Mouse (Mus musculus): ENCODE data around the gene Ggta1. TPM values are rescaled to one million over a fixed set of nuclear protein-coding genes. Genes with fewer than 3 reads are reported as not detected.

The Ggta1 gene
- total and polyA plus RNA-seq, 2 experiments = 1.3 to 3.5 TPM

DNA sequence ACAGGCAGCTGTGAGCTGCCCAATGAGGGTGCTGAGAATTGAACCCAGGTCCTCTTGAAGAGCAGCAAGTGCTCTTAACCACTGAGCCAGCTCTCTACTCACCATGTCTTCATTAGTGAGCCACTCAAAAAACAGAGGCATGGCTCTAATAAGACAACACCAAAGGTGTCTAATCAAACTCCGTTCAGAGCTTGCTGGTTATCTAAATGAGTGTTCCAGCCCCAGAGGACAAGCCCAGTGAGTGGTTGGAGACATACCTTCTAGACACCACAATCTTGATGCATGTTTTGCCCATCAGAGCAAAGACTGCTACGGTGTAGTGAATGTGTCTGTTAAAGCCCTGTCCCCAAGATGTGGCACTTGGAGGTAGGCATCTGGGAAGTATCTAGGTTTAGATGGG, 43.4 kb downstream of the Ggta1 start:
- Histone ChIP-seq H3K4me1 (ENCODE audit: control insufficient read depth, insufficient read depth, low read length) (no peaks in the 10 kb centered on the region), H3K36me3 (ENCODE audit: control insufficient read depth, insufficient read depth, low read length) (no peaks in the 10 kb centered on the region; the same call in 1 of the 2 replicates), H3K27me3 (ENCODE audit: control insufficient read depth, insufficient read depth, low read length) (no peaks in the 10 kb centered on the region), H3K27ac (replicated peaks; ENCODE audit: insufficient read depth, low read depth, low read length) (no peak overlapping the region), H3K79me2 (ENCODE audit: control insufficient read depth, insufficient read depth, low read length) (no peaks in the 10 kb centered on the region), H3K4me3 (ENCODE audit: insufficient read depth, low read depth, low read length) (no peak overlapping the region), H3K9ac (ENCODE audit: low read depth, low read length) (no peak overlapping the region)
- DNase-seq (ENCODE audit: extremely low read depth, low read depth, low spot score) = no peak
- 95% methylated on average over 2 of the region's 2 CpGs for WGBS
- TF ChIP-seq POLR2A (IDR thresholded peaks at IDR 0.05; ENCODE audit: extremely low read depth, insufficient read depth, low read length) (no peak), CTCF (IDR thresholded peaks at IDR 0.05; ENCODE audit: low read depth, low read length) (no peak)

DNA sequence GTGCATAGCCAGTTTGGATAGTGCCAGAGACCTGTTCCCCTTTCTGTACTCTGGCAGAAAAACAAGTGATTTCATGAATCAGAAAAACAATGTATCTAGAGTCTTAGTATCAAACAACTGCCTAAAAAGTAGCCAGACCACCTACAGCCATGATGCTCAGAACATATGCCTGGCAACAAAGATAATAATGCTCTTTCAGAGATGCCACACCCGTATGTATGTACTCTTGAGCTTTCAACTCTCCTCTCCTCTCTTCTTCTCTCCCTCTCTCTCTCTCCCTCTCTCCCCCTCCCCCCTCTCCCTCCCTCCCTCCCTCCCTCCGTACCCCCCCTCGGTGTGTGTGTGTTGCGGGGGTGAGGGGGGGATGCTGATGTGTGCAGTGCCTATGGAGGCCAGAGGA, 43.8 kb downstream of the Ggta1 start:
- WGBS = 96% methylated on average over 4 of the region's 4 CpGs
- no peak overlapping the region for H3K9ac ChIP-seq (ENCODE audit: low read depth, low read length)
- DNase-seq (ENCODE audit: extremely low read depth, low read depth, low spot score) = no peak

DNA sequence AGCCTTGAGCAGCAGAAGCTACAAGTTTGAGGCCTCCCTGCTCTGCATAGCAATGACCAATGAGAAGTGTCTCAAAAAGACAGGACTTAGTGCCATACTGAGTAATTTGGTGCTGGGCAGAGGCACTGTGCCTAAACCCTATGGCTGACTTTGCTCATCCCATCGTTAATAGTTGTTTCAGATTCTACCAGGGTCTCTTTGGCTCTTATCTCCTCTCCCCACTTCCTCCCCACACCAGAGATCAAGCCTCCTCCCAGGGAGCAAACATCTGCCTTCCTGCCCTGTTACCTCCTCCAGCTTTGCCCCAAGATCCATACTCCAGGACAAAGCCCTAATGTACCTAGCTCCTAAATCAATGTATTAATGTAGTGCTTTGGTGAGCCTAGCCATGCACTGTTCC, 45.8 kb downstream of the Ggta1 start:
- no peaks in the 10 kb centered on the region for H3K79me2 ChIP-seq (ENCODE audit: control insufficient read depth, insufficient read depth, low read length)
- H3K9ac ChIP-seq (ENCODE audit: low read depth, low read length) = no peak overlapping the region
- no peaks in the 10 kb centered on the region; the same call in 1 of the 2 replicates for H3K36me3 ChIP-seq (ENCODE audit: control insufficient read depth, insufficient read depth, low read length)
- TF ChIP-seq CTCF (IDR thresholded peaks at IDR 0.05; ENCODE audit: low read depth, low read length) = no peak
- no peak for TF ChIP-seq POLR2A (IDR thresholded peaks at IDR 0.05; ENCODE audit: extremely low read depth, insufficient read depth, low read length)
- H3K27me3 ChIP-seq (ENCODE audit: control insufficient read depth, insufficient read depth, low read length) = no peaks in the 10 kb centered on the region
- DNase-seq (ENCODE audit: extremely low read depth, low read depth, low spot score) = no peak
- 75% methylated on average over 1 of the region's 1 CpGs for WGBS
- H3K27ac ChIP-seq (replicated peaks; ENCODE audit: insufficient read depth, low read depth, low read length) = no peak overlapping the region
- no peak overlapping the region for H3K4me3 ChIP-seq (ENCODE audit: insufficient read depth, low read depth, low read length)
- no peaks in the 10 kb centered on the region for H3K4me1 ChIP-seq (ENCODE audit: control insufficient read depth, insufficient read depth, low read length)

More for the DNA sequence above, 43.8 kb downstream of the Ggta1 start:
- no peaks in the 10 kb centered on the region for H3K79me2 ChIP-seq (ENCODE audit: control insufficient read depth, insufficient read depth, low read length)
- H3K4me1 ChIP-seq (ENCODE audit: control insufficient read depth, insufficient read depth, low read length) = no peaks in the 10 kb centered on the region
- TF ChIP-seq POLR2A (IDR thresholded peaks at IDR 0.05; ENCODE audit: extremely low read depth, insufficient read depth, low read length) (no peak), CTCF (IDR thresholded peaks at IDR 0.05; ENCODE audit: low read depth, low read length) (no peak)
- no peak overlapping the region for H3K4me3 ChIP-seq (ENCODE audit: insufficient read depth, low read depth, low read length)
- no peak overlapping the region for H3K27ac ChIP-seq (replicated peaks; ENCODE audit: insufficient read depth, low read depth, low read length)
- H3K27me3 ChIP-seq (ENCODE audit: control insufficient read depth, insufficient read depth, low read length) = no peaks in the 10 kb centered on the region
- H3K36me3 ChIP-seq (ENCODE audit: control insufficient read depth, insufficient read depth, low read length) = no peaks in the 10 kb centered on the region; the same call in 1 of the 2 replicates

DNA sequence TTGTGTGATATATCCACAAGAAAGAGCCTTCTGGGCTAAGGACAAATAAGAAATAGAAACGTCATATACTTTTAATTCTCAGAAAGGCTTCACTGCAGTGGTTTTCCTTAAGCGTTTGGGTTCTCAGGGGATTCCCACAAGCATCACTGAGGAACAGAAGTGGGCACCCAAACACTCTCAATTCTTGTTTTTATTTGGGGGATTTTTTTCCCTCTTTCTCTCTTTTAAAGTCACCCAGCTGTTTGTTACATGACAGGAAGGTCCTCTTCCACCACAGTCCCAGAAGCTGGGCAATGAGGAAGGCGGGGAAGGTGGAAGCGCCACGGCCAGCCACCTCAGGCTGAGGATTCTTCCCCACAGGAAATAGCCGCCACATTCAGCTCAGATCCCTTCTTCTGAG, 46.6 kb downstream of the Ggta1 start:
- Histone ChIP-seq H3K27ac (replicated peaks; ENCODE audit: insufficient read depth, low read depth, low read length) (no peak overlapping the region), H3K36me3 (ENCODE audit: control insufficient read depth, insufficient read depth, low read length) (no peaks in the 10 kb centered on the region; the same call in 1 of the 2 replicates), H3K79me2 (ENCODE audit: control insufficient read depth, insufficient read depth, low read length) (no peaks in the 10 kb centered on the region), H3K27me3 (ENCODE audit: control insufficient read depth, insufficient read depth, low read length) (no peaks in the 10 kb centered on the region), H3K4me1 (ENCODE audit: control insufficient read depth, insufficient read depth, low read length) (no peaks in the 10 kb centered on the region), H3K9ac (ENCODE audit: low read depth, low read length) (no peak overlapping the region), H3K4me3 (ENCODE audit: insufficient read depth, low read depth, low read length) (no peak overlapping the region)
- TF ChIP-seq POLR2A (IDR thresholded peaks at IDR 0.05; ENCODE audit: extremely low read depth, insufficient read depth, low read length) (no peak), CTCF (IDR thresholded peaks at IDR 0.05; ENCODE audit: low read depth, low read length) (no peak)
- no peak for DNase-seq (ENCODE audit: extremely low read depth, low read depth, low spot score)
- 82% methylated on average over 6 of the region's 6 CpGs for WGBS

DNA sequence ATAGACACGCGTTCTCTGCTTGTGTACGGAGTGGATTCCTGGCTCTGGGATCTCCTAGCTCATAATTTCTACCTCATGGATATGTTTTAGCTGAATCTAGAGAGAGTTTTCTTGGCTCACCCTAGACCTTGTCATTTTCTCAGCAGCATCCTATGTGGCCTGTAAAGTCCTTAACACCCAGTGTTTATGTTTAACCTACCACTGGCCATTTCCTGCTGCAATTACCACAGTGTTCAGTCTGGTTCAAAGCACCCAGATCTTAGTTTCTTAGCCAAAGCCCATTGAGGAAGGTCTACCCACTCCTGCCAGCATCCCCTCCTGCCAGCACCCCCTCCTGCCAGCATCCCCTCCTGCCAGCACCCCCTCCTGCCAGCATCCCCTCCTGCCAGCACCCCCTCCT, 50.2 kb downstream of the Ggta1 start:
- Histone ChIP-seq H3K79me2 (ENCODE audit: control insufficient read depth, insufficient read depth, low read length) (no peaks in the 10 kb centered on the region), H3K4me1 (ENCODE audit: control insufficient read depth, insufficient read depth, low read length) (no peaks in the 10 kb centered on the region; the same call in 1 of the 2 replicates), H3K9ac (ENCODE audit: low read depth, low read length) (no peak overlapping the region), H3K36me3 (ENCODE audit: control insufficient read depth, insufficient read depth, low read length) (no peaks in the 10 kb centered on the region), H3K4me3 (ENCODE audit: insufficient read depth, low read depth, low read length) (no peak overlapping the region), H3K27me3 (ENCODE audit: control insufficient read depth, insufficient read depth, low read length) (no peaks in the 10 kb centered on the region), H3K27ac (replicated peaks; ENCODE audit: insufficient read depth, low read depth, low read length) (no peak overlapping the region)
- no peak for DNase-seq (ENCODE audit: extremely low read depth, low read depth, low spot score)
- 84% methylated on average over 3 of the region's 3 CpGs for WGBS
- TF ChIP-seq CTCF (IDR thresholded peaks at IDR 0.05; ENCODE audit: low read depth, low read length) (no peak), POLR2A (IDR thresholded peaks at IDR 0.05; ENCODE audit: extremely low read depth, insufficient read depth, low read length) (no peak)

DNA sequence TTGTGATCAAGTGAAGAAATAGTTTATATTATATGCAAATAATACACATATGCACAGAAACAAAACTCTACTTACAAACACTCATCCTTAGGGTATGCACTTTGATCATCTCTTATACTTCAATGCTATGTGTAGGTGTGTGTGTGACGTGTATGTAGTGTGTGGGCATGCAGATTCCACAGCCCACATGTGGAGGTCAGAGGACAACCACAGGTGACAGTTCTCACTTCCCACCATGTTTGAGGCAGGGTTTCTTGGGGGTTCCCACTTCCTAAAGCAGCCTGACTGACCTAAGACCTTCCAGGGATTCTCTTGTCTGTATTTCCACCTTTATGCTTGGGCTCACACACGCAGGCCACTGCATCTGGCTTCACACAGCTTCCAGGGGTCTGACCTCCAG, 50.8 kb downstream of the Ggta1 start:
- Histone ChIP-seq H3K36me3 (ENCODE audit: control insufficient read depth, insufficient read depth, low read length) (no peaks in the 10 kb centered on the region), H3K4me1 (ENCODE audit: control insufficient read depth, insufficient read depth, low read length) (no peaks in the 10 kb centered on the region; the same call in 1 of the 2 replicates), H3K4me3 (ENCODE audit: insufficient read depth, low read depth, low read length) (no peak overlapping the region), H3K79me2 (ENCODE audit: control insufficient read depth, insufficient read depth, low read length) (no peaks in the 10 kb centered on the region), H3K27ac (replicated peaks; ENCODE audit: insufficient read depth, low read depth, low read length) (no peak overlapping the region), H3K9ac (ENCODE audit: low read depth, low read length) (no peak overlapping the region), H3K27me3 (ENCODE audit: control insufficient read depth, insufficient read depth, low read length) (no peaks in the 10 kb centered on the region)
- TF ChIP-seq POLR2A (IDR thresholded peaks at IDR 0.05; ENCODE audit: extremely low read depth, insufficient read depth, low read length) (no peak), CTCF (IDR thresholded peaks at IDR 0.05; ENCODE audit: low read depth, low read length) (no peak)
- 79% methylated on average over 2 of the region's 2 CpGs for WGBS
- DNase-seq (ENCODE audit: extremely low read depth, low read depth, low spot score) = no peak
